Mouse (Mus musculus): ENCODE data around the gene Ecm1. TPM values are rescaled to one million over a fixed set of nuclear protein-coding genes. Genes with fewer than 3 reads are reported as not detected.

The Ecm1 gene
- total RNA-seq (2021) (100 to 1,000 TPM; 716 to 736 TPM), polyA plus RNA-seq (2012; rRNA removed) (917 and 1,104 TPM in 2 replicates)
- long read RNA-seq, transcript Ecm1-202 (11 exons, 1,900 nt): major isoform, 197 of 535 reads
- long read RNA-seq, transcript Ecm1-201 (11 exons, 1,894 nt): minor isoform, 93 of 535 reads
- long read RNA-seq, partial matches to known transcripts: 87 of 535 reads
- long read RNA-seq, other reads (novel, unspliced or antisense): 155 of 535 reads

- peak; percentile 92 for DNase-seq
Measured at GRCm38 (mm10) chr3:95739353-95740104, at the start of gene Ecm1. Ecm1 (minus strand) TSS chr3:95739569.

GRCm38 (mm10) chr3:95785501-95785900 is 46.1 kb upstream of the Ecm1 start:
- no peak for DNase-seq

GRCm38 (mm10) chr3:95771985-95772384 is 32.6 kb upstream of the Ecm1 start:
- DNase-seq: no peak

GRCm38 (mm10) chr3:95765534-95765933 is 26.2 kb upstream of the Ecm1 start:
- DNase-seq: no peak

GRCm38 (mm10) chr3:95763811-95764210 is 24.4 kb upstream of the Ecm1 start:
- DNase-seq: no peak

- no peak for DNase-seq
Measured at GRCm38 (mm10) chr3:95762961-95763360, 23.6 kb upstream of the Ecm1 start.

- DNase-seq: no peak
Measured at GRCm38 (mm10) chr3:95761771-95762170, 22.4 kb upstream of the Ecm1 start.

GRCm38 (mm10) chr3:95760656-95761055 is 21.3 kb upstream of the Ecm1 start:
- DNase-seq: peak; percentile 32

- no peak for DNase-seq
Measured at GRCm38 (mm10) chr3:95760106-95760505, 20.7 kb upstream of the Ecm1 start, which contains the start of gene Tars2. Tars2 (minus strand) TSS chr3:95760206.

GRCm38 (mm10) chr3:95758467-95759218 is 19.3 kb upstream of the Ecm1 start:
- DNase-seq: no peak

GRCm38 (mm10) chr3:95756808-95757207 is 17.4 kb upstream of the Ecm1 start:
- peak; percentile 43 for DNase-seq

- peak; percentile 97 for DNase-seq
Measured at GRCm38 (mm10) chr3:95754345-95755206, 15.2 kb upstream of the Ecm1 start.

- no peak for DNase-seq
Measured at GRCm38 (mm10) chr3:95752935-95753334, 13.6 kb upstream of the Ecm1 start.

- DNase-seq: peak; percentile 61
Measured at GRCm38 (mm10) chr3:95740406-95740805, 1.0 kb upstream of the Ecm1 start.

- DNase-seq: no peak
Measured at GRCm38 (mm10) chr3:95735071-95735670, 4.2 kb downstream of the Ecm1 start.

- DNase-seq: peak; percentile 87
Measured at GRCm38 (mm10) chr3:95734092-95734702, 5.2 kb downstream of the Ecm1 start.

GRCm38 (mm10) chr3:95732744-95733521 is 6.4 kb downstream of the Ecm1 start:
- peak; percentile 86 for DNase-seq

- DNase-seq: no peak
Measured at GRCm38 (mm10) chr3:95732297-95732696, 7.1 kb downstream of the Ecm1 start.

- DNase-seq: no peak
Measured at GRCm38 (mm10) chr3:95731802-95732201, 7.6 kb downstream of the Ecm1 start.

- peak; percentile 75 for DNase-seq
Measured at GRCm38 (mm10) chr3:95730431-95730830, 8.9 kb downstream of the Ecm1 start.
